Mouse (Mus musculus): Measurements from ENCODE around the gene Parp11. TPM values are rescaled to one million over a fixed set of nuclear protein-coding genes. Genes with fewer than 3 reads are reported as not detected.
A peak's percentile ranks its signal among the peaks of the same experiment; 100 is the strongest.

Gene Parp11
- polyA plus RNA-seq (2016; fragmentation: Nextera tagmentation; extraction: Ambion mirVana) = 19.1 and 22.7 TPM in 2 replicates

DNA sequence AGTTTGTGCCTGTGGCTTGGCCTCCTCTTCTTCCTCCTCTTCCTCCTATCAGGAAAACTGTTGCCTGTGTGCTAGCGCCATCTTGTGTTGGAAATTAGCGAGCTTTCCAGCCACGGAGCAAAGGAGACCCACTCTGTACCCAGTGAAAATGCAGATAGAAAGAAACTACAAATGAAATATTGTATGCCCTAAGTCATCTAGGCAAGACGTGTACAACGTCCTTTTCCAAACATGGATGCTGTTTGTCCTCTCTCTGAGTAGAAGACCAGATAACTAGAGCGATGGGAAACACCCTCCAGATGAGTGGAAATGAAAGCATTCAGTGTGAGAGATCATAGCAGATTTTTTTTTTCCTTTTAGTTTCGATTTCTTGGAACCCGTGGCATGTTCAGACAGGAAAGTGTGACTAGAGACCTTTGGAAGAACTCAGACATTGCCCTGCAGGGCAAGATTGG is at the start of gene Parp11:
Parp11 (plus strand) TSS at position 405 of the 455 bp plus-strand sequence.
- 12% methylated on average over 8 of the region's 8 CpGs for WGBS
- no peak within 1 kb of the TSS for H3K27ac ChIP-seq
- H3K4me1 ChIP-seq = 0 out of 2 replicates have a peak, but pooled peaks cover 6% of the 10 kb centered on the region
- no peaks in the 10 kb centered on the region for H3K9me3 ChIP-seq
- no peaks in the 10 kb centered on the region for H3K36me3 ChIP-seq
- DNase-seq (ENCODE audit: low spot score) = no peak
- H3K27me3 ChIP-seq (ENCODE audit: insufficient read depth, poor library complexity, severe bottlenecking) = peaks cover 24% of the 10 kb centered on the region
- no peak within 1 kb of the TSS for H3K4me3 ChIP-seq

DNA sequence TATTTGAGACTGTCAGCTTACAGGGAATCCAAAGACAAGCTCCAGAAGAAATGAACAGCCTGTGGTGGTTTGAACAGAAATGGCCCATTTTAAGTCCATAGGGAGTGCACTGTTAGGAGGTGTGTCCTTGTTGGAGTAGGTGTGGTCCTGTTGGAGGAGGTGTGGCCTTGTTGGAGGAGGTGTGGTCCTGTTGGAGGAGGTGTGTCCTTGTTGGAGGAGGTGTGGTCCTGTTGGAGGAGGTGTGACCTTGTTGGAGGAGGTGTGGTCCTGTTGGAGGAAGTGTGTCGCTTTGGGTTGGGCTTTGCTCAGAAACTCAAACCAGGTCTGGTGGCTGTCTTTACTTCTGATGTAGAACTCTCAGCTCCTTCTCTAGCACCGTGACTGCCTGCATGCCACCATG is 48.6 kb upstream of the Parp11 start:
- Histone ChIP-seq H3K4me3 (no peak overlapping the region), H3K27me3 (ENCODE audit: insufficient read depth, poor library complexity, severe bottlenecking) (no peaks in the 10 kb centered on the region), H3K4me1 (peaks cover 12% of the 10 kb centered on the region), H3K36me3 (no peaks in the 10 kb centered on the region), H3K27ac (no peak overlapping the region), H3K9me3 (no peaks in the 10 kb centered on the region)
- no peak for DNase-seq (ENCODE audit: low spot score)
- WGBS = 29% methylated on average over 2 of the region's 2 CpGs

DNA sequence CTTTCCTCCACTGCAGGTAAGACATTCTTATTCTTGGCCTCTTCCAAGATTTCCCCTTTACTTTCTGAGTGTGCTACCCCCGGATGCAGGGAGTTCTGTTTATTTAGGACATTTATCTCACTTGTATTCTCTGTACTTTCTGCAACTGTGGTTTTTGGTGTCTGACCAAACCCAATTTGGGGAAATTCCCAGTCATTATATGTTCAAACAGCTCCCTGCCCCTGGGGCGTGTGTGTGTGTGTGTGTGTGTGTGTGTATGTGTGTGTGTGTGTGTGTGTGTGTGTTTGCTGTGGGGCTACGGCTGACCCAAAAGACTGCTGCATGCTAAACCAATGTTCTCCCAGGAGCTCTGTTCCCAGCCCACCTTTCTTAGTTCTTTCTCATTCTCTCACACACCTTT is 45.2 kb upstream of the Parp11 start:
- peaks cover 13% of the 10 kb centered on the region for H3K27me3 ChIP-seq (ENCODE audit: insufficient read depth, poor library complexity, severe bottlenecking)

DNA sequence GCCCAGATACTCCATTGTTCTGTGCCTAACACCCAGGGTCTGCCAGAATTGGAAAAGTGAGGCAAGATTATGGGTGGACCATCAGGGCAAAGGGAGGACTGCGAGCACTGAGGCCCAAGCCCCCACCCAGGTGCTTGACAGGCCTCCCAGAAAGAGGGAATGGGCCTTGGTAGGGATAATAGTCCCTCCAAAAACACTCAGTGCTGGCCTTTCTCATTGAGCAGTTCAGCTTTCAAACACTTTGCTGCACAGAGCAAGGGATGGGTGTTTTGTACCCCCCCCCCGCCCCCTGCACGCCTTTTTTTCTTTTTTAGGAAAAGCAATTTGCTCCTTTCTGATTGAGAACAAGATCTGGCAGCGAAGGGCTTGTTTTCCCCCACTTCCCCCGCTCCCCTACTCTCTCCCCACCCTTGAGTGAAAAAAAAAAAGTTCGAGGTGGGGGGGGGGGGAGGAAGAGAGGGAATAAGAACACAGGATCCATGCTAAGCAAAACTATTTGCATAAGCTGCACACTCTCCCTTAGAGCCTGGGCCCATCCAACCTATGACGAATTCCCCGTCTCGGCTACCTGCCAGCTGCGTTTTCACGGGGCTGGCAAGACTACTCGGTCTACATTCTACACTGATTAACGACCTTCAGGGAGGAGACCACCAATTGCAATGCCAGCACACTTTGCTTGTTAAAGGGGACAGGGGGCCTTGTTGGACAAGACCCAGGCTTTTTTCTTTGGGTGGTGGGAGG is 42.4 kb upstream of the Parp11 start:
- Histone ChIP-seq H3K27me3 (ENCODE audit: insufficient read depth, poor library complexity, severe bottlenecking) (peaks cover 13% of the 10 kb centered on the region), H3K36me3 (no peaks in the 10 kb centered on the region), H3K4me3 (no peak overlapping the region), H3K27ac (no peak overlapping the region), H3K9me3 (no peaks in the 10 kb centered on the region), H3K4me1 (peaks cover 6% of the 10 kb centered on the region; the same call in 1 of the 2 replicates)
- DNase-seq (ENCODE audit: low spot score) = no peak
- WGBS = 59% methylated on average over 12 of the region's 13 CpGs

More for the DNA sequence above, 45.2 kb upstream of the Parp11 start:
- Histone ChIP-seq H3K27ac (no peak overlapping the region), H3K9me3 (no peaks in the 10 kb centered on the region), H3K4me3 (no peak overlapping the region), H3K36me3 (no peaks in the 10 kb centered on the region), H3K4me1 (no peaks in the 10 kb centered on the region; the same call in 1 of the 2 replicates)
- no peak for DNase-seq (ENCODE audit: low spot score)
- WGBS = 64% methylated on average over 3 of the region's 3 CpGs

DNA sequence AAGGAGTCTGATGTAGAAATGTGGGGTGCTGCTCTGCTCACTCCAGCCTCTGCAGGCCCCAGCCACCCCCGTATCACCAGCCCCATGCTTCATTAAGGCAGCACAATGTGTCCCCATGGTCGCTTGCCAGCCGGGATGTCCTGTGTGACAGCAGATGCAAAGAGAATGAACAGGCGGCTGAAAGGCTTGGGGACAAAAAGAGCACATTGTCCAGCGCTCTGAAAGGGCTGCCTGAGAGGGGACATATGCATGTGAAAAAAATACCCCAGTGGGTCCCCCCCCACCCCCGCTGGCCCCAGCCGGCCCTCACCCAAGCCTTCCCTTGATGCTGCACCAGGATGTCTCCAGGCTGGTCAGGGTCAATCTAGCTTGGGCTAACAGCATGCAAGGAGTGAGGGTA is 41.0 kb upstream of the Parp11 start:
- no peak for DNase-seq (ENCODE audit: low spot score)
- H3K4me1 ChIP-seq = peaks cover 6% of the 10 kb centered on the region; the same call in 1 of the 2 replicates

DNA sequence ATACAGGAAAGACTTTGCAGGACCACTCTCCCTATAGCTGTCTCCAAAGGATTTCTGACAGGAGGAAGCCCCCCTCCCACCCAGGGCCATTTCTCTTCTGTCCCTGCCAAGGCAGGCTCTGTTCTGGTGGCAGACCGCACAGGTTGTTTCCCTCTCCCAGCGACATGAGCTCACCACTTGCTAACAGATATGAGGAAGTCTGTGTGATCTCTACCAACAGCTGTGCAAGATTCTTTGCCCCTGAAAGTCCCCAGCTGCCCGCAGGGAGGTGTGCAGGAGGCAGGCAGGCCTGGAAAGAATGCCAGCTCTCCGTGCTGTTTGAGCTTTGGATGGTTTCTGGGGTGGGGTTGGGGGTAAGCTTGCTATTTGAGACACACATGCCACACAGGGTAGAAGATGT is 38.9 kb upstream of the Parp11 start:
- 10% methylated on average over 4 of the region's 4 CpGs for WGBS
- H3K4me3 ChIP-seq = no peak overlapping the region
- DNase-seq (ENCODE audit: low spot score) = peak; percentile 84
- H3K4me1 ChIP-seq = peaks cover 6% of the 10 kb centered on the region; the same call in 1 of the 2 replicates
- 0 out of 2 replicates have a peak overlapping the region, but pooled peaks have one; percentile 25 for H3K27ac ChIP-seq
- H3K36me3 ChIP-seq = no peaks in the 10 kb centered on the region
- H3K27me3 ChIP-seq (ENCODE audit: insufficient read depth, poor library complexity, severe bottlenecking) = peaks cover 21% of the 10 kb centered on the region
- H3K9me3 ChIP-seq = no peaks in the 10 kb centered on the region

More for the DNA sequence above, 41.0 kb upstream of the Parp11 start:
- H3K4me3 ChIP-seq = no peak overlapping the region
- H3K36me3 ChIP-seq = no peaks in the 10 kb centered on the region
- no peak overlapping the region for H3K27ac ChIP-seq
- no peaks in the 10 kb centered on the region for H3K9me3 ChIP-seq
- WGBS = 68% methylated on average over 7 of the region's 7 CpGs
- peaks cover 21% of the 10 kb centered on the region for H3K27me3 ChIP-seq (ENCODE audit: insufficient read depth, poor library complexity, severe bottlenecking)

DNA sequence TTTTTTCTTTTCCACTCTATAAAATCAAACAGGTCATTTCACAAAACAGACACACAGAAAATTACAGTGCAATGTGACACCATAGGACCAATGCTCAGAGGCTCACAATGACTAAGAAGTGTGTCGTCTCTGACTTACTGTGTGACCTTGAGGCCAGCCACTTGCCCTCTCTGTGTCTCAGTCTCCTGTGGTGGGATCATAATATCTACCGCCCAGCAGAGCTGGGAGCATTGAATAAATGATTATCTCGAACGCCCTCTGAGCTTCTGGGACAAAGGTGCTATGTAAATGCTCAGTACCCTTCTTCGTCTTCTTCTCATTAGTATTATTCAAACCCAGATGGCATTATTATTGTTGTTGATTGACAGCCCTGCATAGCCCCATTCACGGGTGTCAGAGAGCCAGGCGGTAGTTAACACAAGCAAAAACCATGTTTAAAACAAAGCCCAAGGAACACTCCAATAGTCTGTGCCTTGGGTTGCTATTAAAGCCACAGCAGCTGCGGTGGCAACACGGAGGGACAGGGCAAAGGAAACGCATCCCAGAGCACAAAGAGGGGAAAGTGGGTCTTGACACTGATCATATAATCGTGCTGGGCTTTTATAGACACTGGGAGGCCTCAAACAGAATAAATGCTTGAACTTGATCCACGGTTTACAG is 29.0 kb upstream of the Parp11 start:
- H3K4me3 ChIP-seq = no peak overlapping the region
- peaks cover 27% of the 10 kb centered on the region for H3K27me3 ChIP-seq (ENCODE audit: insufficient read depth, poor library complexity, severe bottlenecking)
- DNase-seq (ENCODE audit: low spot score) = no peak
- H3K4me1 ChIP-seq = no peaks in the 10 kb centered on the region
- no peaks in the 10 kb centered on the region for H3K36me3 ChIP-seq
- WGBS = 74% methylated on average over 12 of the region's 12 CpGs
- H3K9me3 ChIP-seq = no peaks in the 10 kb centered on the region
- no peak overlapping the region for H3K27ac ChIP-seq

DNA sequence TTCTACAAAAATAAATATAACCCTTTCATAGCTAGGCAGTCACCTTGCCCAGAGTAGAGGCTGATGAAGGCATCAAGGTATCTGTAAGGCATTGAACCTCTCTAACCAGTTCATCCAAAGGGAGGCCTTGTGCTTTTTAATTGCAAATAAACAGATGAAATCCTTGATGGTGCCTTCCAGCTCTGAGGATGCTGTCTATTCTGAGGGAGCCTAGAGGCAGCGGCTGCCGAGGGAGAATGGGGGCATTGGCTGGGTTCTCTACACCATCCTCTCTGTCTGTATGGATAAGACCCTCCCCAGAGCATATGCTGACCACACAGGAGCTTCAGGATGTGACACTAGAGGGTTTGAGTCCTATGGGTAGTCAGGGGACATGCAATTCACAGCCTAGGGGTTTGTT is 28.3 kb upstream of the Parp11 start:
- Histone ChIP-seq H3K27ac (no peak overlapping the region), H3K27me3 (ENCODE audit: insufficient read depth, poor library complexity, severe bottlenecking) (peaks cover 27% of the 10 kb centered on the region), H3K36me3 (no peaks in the 10 kb centered on the region), H3K4me1 (no peaks in the 10 kb centered on the region), H3K9me3 (no peaks in the 10 kb centered on the region), H3K4me3 (no peak overlapping the region)
- no peak for DNase-seq (ENCODE audit: low spot score)
- WGBS = 74% methylated on average over 2 of the region's 2 CpGs

DNA sequence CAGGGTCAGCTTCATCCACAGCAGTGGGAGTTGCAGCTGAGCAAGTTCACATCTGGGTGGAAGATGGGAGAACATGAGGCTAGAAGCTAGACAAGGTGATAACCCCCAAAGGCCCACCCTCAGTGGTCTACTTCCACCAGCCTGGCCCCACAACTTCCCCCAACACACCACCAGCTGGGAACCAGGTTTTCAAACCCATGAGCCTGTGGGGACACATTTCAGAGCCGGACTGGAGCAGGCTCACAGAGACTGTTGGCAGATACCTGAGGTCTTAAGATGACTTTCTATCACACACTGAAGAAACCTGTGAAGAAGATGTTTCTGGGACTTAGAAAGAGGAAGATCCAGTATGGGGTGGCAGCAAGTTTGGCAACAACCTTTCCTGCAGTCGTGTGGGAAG is 26.5 kb upstream of the Parp11 start:
- H3K9me3 ChIP-seq = no peaks in the 10 kb centered on the region
- no peak overlapping the region for H3K4me3 ChIP-seq
- H3K36me3 ChIP-seq = no peaks in the 10 kb centered on the region
- peaks cover 27% of the 10 kb centered on the region for H3K27me3 ChIP-seq (ENCODE audit: insufficient read depth, poor library complexity, severe bottlenecking)
- no peak overlapping the region for H3K27ac ChIP-seq
- WGBS = 51% methylated on average over 2 of the region's 2 CpGs
- H3K4me1 ChIP-seq = no peaks in the 10 kb centered on the region
- DNase-seq (ENCODE audit: low spot score) = no peak

DNA sequence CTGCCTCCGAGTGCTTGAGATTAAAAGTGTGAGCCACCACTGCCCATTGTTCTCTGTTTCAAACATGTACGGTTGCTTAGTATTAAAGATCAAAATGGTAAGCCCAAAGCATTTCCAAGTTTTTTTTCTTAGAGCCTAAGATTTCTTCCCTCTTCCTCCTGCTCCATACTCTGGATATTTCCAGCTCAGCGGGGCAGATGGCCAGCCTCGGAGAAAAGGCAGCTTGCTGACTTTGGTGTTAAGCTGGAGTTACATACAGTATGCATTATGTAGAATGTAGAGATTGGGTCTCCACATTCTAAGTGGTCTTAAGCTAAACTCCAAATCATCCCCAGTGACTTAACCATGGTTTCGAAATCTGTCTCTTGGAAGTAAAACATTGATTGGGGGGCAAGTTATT is 21.5 kb upstream of the Parp11 start:
- DNase-seq (ENCODE audit: low spot score) = no peak
- WGBS = 79% methylated on average over 5 of the region's 5 CpGs

DNA sequence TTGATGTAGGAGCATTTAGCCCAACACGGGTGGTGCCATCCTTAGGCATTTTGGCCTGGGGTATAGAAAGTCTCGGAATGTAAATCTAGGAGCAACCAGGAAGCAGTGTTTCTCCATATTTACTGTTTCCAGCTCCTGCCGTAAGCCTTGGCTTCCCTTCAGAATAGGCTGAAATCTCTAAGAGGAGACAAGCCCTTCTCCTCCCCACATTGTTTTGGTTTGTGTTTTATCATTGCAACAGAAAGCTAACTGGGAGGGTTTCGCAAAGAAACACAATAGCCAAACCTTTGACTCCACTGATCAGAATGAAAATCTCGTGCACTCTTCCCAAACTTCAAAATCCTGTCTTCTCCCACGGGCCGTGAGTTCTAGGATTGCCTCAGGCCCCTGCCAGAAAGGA is 15.9 kb upstream of the Parp11 start:
- Histone ChIP-seq H3K4me3 (no peak overlapping the region), H3K27me3 (ENCODE audit: insufficient read depth, poor library complexity, severe bottlenecking) (peaks cover 7% of the 10 kb centered on the region; the same call in 1 of the 2 replicates), H3K4me1 (peaks cover 21% of the 10 kb centered on the region), H3K9me3 (no peaks in the 10 kb centered on the region), H3K27ac (no peak overlapping the region), H3K36me3 (no peaks in the 10 kb centered on the region)
- no peak for DNase-seq (ENCODE audit: low spot score)
- 68% methylated on average over 7 of the region's 7 CpGs for WGBS

More for the DNA sequence above, 21.5 kb upstream of the Parp11 start:
- no peaks in the 10 kb centered on the region for H3K9me3 ChIP-seq
- H3K36me3 ChIP-seq = no peaks in the 10 kb centered on the region
- peaks cover 21% of the 10 kb centered on the region for H3K4me1 ChIP-seq
- H3K27me3 ChIP-seq (ENCODE audit: insufficient read depth, poor library complexity, severe bottlenecking) = peaks cover 22% of the 10 kb centered on the region
- no peak overlapping the region for H3K4me3 ChIP-seq
- no peak overlapping the region for H3K27ac ChIP-seq

DNA sequence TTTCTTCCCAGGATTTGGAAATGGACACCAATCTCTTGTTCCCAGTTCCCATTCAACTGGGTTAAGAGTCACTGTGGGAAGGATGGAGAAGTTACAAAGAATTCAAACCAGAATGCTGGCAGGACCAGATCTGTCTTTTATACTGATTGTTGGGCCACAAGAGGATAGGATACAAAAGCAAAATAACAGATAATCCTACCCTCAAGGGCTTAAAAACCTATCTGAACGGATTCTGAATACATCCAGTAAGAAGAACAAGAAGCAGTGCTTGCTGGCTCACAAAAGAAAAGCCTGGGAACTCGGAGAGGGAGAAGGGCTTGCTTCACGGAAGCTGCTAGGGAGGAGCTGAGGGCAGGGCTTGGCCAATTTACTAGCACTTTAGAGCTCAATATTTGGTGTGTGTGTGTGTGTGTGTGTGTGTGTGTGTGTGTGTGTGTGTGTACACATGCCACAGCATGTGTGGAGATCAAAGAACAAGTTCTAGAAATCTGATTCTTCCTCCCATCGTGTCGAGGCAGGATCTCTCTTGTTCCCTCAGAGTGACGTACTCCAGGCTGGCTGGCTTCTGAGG is 15.4 kb upstream of the Parp11 start:
- H3K9me3 ChIP-seq = no peaks in the 10 kb centered on the region
- no peak overlapping the region for H3K4me3 ChIP-seq
- H3K36me3 ChIP-seq = no peaks in the 10 kb centered on the region
- peaks cover 11% of the 10 kb centered on the region; the same call in 1 of the 2 replicates for H3K27me3 ChIP-seq (ENCODE audit: insufficient read depth, poor library complexity, severe bottlenecking)
- peaks cover 16% of the 10 kb centered on the region for H3K4me1 ChIP-seq
- WGBS = 56% methylated on average over 6 of the region's 6 CpGs
- no peak overlapping the region for H3K27ac ChIP-seq
- no peak for DNase-seq (ENCODE audit: low spot score)

All from heart, embryonic 10.5 days (tissue).